Mouse (Mus musculus) embryo, embryonic 11.5 days (tissue): ENCODE measurements around the gene Cdc20b.
A peak's percentile ranks its signal among the peaks of the same experiment; 100 is the strongest.

Source experiments
- DNase-seq: peaks from one replicate; pipeline ENCODE4 v3.0.0-alpha.2; 2012; ENCODE audit warnings: low read depth, low spot score

Gene Cdc20b

DNA sequence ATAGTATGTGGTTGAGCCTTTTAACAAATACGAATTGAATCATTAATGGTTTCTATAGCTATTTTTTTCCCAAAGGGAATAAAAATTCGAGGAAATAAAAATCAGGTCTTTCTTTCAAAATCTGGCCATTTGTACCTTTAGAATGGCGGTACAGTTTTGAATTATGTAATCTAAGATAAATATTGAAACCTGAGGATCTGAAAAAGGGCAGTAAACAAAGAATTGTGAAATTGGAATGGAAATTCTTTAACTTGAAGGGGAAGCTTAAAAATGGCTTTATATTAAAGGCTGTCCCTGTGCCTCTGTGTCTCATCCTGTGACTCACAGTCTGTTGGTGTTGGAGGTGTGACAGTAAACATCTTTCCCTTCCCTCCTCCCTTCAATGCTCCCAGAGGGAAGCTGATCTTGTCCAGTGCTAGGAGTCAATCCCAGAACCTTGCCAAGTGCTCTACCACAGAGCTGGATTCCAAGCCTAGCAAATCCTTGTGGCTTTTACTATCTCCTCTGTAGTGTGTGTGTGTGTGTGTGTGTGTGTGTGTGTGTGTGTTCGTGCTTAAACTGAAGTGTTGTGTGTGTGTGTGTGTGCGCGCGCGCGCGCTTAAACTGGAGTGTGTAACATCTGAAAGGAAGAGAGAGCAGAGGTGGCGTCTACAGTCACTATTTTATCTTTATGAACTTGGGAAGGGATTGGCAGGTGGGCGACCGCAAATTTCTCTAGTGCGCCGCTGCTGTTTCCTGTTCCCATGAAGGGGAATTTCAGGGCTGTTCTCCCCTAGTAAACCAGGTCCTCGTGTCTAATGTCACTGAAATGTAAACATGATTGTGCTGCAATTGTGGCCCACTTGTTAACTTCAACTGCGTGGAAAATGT lies 11.4 kb upstream of the Cdc20b start:
- no peak for DNase-seq

DNA sequence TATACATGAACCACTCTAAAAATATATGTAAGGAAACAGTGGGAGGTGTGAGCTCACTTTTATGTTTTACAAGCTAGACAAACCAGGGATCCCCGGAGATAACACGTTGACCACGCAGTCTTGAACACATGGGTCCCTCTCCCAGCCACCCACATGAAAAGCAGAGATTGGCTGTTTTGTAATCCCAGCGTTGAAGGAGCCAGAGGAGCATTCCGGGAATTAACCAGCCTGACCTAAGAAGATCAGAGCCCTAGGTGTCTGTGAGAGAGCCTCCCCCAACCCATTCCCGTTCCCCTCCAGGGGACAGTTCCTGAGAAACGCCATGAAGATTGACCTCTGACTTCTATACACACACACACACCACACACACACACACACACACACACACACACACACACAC lies 3.6 kb upstream of the Cdc20b start:
- no peak for DNase-seq

DNA sequence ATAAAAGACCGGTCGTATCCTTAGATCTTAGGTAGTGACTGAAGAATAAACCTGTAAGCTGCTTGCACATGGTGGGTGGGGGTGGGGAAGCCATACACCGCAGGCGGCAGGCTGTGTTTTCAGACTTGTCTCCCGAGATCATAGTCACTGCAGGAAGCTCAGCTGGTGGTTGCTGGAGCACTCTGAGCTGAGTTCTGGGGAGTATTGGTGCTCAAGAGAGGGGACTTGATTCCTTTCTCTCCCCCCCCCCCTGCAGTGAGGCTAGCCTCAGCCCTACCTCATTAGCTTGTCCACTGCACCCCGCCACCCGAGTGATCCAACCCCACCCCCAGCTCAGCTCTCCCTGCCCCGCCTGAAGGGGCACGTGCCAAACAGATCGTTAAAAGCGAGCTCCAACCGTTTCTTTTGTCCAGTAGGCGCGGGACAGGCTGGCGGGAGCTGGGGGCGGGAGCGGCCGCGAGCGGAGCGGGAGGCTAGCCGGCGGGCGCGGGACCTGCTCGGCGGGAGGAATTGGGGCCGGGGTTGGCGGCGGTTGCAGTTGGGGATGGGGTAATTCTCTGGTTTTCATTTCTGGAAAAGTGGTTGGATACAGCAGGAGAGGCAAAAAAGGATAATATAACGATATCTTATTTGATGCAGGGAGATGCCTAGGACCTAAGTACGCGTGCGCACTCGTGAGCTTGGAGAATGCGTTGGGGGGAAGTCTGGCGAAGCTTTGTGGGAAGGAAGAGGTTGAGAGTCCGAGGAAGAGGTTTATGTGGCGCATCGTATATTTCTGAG lies 2.9 kb upstream of the Cdc20b start:
- no peak for DNase-seq

DNA sequence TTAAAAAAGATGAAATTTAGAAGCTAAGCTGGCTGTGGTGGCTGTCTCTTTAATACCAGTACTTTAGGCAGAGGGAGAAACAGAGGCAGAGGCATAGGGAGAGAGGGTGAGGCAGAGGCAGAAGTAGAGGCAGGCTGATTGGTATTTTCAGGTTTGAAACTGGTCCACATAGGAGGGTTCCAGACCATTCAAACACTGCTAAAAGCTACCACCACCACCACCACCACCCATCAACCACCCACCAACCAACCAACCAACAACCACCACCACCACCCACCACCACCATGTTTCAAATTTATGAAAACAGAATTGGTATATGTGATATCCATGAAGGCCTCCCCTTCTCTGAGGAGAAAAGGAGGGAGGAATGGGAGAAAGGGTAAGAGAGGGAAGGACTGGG lies 2.1 kb upstream of the Cdc20b start:
- no peak for DNase-seq

DNA sequence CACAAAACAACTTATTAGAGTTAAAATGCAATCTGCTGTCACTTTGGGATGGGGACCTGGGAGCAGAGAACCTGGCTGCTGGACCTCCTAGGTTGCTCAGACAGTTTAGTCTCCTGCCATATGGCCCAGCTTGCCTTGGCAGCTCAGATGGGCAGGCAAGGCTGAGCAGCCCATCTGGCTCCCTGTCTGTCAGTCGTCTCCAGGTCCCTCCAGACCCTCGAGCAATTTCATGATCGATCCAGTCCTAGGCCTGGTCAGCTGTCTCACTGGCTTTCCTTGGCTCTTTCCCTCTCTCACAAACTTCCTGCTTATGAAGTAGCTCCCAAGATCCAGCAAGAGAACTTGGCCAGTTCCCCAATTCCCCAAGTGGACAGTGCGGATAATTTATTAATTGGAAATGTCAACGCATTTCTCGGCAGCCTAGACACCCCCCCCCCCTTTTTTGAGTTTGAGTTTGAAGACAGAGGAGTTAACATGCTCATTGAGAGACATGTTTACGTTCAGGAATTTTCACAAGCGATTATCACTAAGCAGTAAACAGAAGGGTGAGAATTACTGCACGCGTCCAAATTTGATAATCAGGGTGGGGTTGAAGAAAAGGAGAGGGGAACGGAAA lies 532 bp upstream of the Cdc20b start:
- DNase-seq, result no peak

DNA sequence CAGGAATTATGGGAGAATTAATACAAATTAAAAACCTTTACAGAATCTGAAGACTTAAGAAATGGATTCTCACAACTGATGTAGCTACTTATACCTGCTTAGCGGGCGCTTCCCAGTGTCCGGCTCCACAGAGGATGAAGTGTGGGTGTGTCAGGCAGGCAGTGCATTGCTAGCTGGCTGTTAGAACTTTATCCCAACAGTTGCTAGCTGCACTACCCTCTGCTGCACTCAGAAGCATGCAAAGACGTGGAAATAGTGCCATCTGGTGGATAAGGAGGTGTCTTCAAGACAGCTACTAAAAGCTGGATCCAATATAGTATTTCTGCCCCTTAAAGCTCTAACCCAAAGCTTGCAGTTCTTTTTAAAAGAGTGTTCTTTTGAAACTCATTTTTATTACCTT lies 941 bp downstream of the Cdc20b start:
- peak; percentile 88 for DNase-seq

DNA sequence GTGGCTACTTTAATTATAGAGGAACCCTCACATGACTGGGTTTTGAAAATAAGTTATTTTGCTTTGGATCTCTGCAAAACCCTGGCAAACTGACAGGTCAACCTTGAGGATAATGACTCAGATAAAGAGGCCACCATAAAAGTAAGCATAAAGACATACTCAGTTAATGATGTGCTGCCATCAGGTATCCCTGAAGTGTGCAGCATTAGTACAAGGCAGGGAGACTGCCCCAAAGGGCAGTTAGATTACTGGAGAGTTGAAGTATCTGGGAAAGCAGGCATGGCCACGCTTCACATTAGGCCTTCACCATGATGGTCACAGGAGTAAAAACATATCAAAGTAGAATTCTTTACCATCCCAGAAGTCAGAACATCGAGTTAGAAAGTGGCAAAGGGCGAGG lies 10.0 kb downstream of the Cdc20b start:
- DNase-seq, result no peak

DNA sequence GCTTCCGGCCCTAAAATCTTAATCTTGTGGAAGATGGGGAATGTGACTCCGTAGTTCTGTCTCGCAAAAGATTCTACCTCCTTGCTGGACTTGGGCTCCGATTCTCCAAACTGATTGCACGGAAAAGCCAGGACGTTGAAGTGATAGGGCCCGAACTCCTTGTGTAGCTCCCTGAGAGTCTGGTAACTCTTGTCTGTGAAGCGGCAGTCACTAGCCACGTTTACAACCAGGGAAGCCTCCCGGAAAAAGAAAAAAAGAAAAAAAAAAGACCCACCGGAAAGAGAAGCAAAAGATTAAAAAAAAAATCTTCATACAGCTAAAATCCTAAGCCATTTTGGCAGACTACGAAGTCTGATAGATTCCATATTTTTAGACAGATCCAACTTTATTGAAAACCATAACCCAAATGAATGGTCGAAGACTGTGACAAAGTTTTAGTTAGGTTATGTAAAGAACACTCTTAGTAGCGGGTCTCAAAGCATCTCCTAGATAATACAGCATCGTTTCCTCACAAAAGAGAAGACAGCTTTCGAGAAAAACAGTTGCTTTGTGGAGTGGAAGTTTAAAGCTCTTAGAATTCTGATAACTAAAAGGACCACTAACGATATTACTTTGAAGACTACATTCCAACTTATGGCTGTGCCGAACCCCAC lies 10.7 kb downstream of the Cdc20b start:
- no peak for DNase-seq

DNA sequence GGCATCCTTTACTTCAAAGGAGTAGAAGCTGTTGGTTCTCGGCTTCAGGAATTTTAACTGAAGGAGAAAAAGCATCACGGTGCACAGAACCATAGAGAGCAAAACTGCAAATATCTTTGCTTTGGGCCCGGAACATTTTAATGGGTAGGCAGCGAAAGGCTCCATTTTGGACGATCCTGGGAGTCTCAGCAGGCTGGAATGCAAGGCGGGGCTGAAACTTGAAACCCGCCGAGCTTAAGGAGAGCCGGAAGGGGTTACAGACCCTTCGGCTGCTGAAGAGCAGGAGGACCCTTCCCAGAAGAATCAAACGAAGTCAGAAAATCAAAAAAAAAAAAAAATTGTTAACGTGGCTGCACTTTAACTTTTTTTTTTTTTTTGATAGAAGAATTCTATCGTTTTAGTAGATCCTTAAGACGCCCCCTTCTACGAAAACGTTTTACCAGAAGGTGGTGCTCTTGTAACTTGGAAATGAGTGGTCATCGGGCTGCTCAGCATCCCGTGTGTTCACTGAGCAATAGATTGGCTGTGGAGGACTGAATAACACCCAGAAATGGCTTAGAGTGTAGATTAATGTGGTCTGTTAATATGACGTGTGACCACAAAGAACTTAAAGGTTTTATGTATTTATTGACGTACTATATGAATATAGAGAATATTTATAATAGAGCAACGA lies 11.4 kb downstream of the Cdc20b start, which contains the start of gene Gpx8:
Gene Gpx8, minus strand, starts transcription at position 200 of the 673 bp plus-strand sequence.
- peak; percentile 66 for DNase-seq

DNA sequence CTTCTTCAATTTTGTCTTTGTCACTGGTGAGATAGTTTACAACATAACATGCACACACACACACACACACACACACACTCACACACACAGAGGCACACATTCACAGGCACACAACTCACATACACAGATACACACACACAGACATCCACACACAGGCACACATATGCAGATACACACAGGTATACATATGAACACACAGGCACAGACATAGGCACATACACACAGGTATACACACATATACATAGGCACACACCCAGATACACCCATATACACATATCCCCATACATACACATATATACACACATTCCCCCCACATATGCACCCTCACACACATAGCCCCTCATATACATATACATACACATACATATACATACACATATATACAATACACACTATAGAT lies 12.1 kb downstream of the Cdc20b start:
- no peak for DNase-seq

DNA sequence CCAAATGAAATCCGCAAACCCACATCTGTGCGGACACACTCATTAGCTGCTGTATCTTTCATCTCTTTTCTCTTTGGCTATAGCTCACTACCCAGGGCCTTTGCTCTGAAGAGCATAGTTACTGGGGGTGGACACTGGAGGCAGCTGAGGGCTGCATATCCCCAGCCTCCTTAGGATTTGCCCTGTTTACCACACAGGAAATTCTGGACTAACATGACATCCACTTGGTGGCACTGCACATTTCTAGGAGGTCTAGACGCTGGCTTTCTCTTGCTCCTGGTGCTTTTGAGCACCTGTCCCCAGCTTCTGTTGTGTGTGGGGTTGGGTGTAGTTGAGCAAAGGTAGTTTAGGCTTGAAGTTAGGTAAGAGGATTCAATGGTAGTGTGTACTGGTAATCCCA lies 12.7 kb downstream of the Cdc20b start:
- no peak for DNase-seq

DNA sequence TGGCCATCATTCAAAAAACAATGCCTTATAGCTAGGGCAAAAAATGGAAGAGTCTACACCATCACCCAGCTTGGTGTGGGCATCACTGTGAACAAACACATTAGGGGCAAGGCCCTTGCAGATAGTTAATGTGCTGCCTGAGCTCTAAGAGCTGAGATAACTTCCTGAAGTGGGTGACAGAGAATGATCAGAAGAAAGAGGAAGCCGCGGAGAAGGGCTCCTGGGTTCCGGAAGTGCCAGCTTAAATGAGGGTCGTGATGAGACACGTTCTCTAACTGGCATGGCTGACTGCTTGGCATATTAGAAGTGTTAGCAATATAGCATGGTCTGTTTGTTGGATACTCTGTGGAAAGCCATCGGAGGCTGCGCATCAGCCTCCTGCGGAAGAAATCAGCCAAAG lies 19.3 kb downstream of the Cdc20b start:
- no peak for DNase-seq

DNA sequence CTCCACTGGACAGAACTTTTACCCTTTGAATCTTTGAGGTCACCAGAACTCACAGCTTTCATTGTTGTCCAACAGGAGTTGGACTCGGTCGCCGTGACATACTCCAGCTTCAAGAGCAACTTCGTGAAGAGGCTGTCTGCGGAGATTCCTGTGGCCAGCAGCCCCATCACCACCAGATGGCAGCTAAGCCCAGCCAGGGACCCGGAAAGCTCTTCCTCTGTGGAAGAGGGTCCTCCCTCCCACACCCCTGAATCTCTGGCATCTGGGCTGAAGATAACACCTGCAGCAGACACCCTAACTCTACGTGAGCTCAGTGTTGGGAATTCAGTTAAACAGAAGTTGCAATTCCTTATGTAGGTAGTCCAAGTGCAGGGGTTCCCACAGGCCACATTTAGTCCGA lies 20.9 kb downstream of the Cdc20b start:
- no peak for DNase-seq

DNA sequence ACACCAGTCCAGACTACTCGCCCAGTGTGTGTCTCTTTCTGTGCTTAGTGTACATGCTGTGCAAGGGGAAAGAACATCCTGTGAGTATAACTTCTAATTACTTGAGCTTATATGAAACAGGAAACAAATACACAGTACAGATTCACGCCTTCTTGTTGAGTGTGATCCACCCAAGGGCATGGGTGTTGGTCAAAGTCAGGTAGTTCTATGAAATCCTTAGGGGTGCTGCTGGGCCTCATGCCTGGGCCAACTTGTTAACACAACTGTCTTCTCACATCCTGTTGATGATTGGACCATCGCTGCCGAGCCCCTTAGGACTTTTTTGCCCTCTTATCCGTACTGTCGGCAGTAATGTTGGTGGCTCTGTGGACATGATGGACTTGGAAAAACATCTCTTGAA lies 26.8 kb downstream of the Cdc20b start:
- no peak for DNase-seq

DNA sequence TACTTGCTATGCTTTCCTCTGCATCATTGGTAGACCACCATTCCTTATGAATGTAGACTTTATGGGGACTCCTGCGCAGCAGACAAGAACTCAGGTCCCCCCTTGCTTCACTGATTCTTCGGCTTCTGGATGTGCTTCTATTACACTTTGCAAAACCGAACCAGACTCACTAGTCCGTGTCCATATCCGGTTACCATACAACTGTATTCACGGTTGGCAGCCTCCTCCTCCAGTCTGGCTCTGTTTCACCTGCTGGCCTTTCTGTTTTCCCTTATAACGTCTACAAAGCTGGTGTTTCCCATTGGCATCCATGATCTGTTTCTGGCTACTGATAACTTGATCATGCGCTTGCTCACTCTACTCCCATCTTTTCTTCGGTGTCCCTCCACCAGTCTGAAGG lies 29.6 kb downstream of the Cdc20b start:
- no peak for DNase-seq

DNA sequence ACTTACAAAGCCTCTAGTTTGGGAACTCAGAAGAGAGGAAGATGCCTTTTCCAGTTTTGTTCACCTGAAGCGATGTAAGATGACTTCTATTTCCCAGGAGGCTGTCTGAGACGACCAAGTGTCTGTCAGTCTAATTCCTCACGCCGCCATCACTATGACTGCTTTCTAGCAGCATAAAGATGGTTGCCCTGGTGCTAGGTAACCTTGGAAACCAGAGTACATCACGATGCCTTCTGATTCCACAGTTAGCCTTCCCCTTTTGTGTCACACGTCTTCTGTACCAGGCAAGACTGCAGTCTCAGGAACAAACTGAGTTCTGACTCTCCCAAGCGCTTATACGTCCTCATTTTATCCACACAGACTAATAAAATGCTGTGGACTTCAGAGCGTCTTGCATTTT lies 44.1 kb downstream of the Cdc20b start:
- no peak for DNase-seq

DNA sequence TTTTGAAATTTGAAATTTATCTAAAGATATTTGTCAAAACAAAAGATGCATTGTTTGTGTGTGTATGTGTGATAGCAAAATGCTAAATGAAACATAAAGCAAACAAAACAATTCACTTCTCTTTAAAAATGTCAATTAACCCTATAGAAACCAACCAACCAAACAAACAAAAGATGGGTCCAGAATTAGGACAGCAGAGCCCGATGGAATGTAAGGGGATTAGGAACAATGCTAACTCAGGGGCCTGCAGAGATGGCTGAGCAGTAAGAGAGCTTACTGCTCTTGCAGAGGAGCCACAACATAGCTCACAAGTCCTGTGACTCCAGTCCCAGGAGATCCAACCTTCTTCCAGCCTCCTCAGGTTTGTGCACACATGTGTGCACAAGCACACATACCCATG lies 47.2 kb downstream of the Cdc20b start:
- no peak for DNase-seq

DNA sequence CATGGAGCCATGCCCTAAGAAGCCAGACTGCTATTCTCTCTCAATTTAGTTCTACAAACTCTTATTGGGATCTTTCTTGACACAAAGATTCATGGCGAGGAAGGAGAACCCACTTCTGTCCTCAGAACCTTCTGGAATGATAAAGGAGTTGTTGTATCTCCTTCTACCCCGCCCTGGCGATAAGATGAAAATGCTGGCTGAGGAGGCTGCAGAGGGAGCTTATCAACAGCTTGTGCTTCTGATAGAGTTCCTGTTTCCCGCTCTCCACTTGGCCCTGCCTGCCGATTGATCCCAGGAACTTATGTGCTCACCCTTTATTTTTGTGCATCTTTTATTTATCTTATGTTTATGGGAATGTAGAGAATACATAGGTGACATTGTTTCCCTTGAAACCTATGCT lies 49.8 kb downstream of the Cdc20b start:
- DNase-seq, result no peak

DNA sequence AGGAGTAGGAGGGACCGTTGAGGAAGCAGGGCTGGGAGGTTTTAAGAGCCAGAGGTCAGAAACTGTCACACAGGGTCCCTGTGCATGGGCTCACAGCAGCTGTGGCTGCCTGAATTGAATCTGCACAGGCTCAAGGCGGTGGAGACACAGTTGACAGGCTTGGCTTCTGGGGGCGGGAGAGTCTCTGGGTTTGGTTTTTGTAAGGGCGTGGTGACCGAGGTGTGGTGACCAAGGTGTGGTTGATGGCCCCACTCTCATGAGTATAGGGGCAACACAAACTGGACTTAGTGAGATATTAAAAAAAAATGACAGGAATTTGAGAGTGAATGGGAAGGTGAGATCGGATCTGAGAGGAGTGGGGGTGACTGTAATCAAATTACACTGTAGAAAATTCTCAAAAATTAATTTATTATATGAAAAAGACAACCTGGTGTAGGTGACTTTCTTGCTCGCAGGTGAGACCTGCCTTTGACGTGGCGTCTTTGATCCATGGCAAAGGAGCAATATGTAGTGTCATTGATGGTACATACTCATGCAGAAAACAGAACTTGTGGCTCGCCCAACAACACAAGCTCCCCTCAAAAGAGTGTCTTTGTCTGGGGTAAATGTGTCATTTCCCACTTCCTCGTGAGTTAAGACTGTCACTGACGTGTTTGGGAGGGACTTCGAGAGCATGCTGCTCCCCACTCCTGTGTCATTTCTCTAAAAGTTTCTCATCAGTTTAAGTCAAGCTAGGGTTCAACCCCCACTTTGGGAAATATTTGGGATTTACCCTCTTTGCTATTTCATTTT lies 52.5 kb downstream of the Cdc20b start:
- DNase-seq, result no peak

DNA sequence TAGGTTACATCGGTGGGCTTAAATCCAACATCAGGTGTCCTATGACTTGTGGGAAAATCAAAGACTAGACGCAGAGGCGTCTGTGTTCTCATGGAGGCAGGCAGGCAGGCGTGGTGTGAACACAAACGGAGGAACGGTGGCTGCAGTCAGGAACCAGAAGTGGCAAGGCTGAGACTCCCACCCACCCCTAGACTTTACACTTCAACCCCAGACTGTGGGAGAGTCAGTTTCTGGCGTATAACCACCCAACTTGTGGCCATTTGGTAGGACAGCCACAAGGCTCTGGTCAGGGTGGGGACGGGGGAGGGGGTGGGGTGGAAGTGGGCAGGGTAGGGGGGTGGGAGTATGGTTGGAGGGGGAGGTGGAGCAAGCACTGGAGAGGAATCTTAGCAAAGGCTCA lies 55.6 kb downstream of the Cdc20b start:
- DNase-seq, result no peak

DNA sequence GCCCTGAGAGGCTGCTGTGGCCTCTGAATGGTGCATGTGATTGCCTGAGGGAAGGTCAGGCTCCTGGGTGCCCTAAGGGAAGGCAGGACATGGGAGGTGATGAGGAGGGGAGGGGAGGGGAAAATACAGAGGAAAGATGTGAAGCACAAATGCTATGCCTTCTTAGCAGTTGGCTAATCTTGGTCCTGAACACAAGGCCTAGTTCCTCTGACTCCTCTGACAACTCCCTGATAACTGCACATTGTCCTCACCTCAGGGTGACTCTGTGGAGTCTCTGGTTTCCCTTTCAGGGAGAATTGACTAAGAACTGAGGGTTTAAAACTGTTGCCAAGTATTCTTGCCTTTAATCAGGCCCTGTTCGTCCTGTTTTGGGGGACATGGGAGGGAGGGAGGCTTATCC lies 59.7 kb downstream of the Cdc20b start:
- no peak for DNase-seq
